Mouse (Mus musculus): ENCODE data around the gene Pram1. TPM values are rescaled to one million over a fixed set of nuclear protein-coding genes. Genes with fewer than 3 reads are reported as not detected.
"Not testable (repeated sequence)": the region's sequence is repeated elsewhere in the genome, so short reads cannot be mapped to it uniquely, and the experiment has no call there.

Pram1 gene
- polyA plus RNA-seq, 1 experiment = 3.1 TPM

GRCm38 (mm10) chr17:33610548-33610947 lies 27.3 kb upstream of the Pram1 start:
- H3K4me1 ChIP-seq (ENCODE audit: control insufficient read depth, insufficient read depth, insufficient read length) = no peaks in the 10 kb centered on the region
- H3K4me3 ChIP-seq (ENCODE audit: extremely low read depth, insufficient read depth, insufficient read length) = no peak overlapping the region
- no peak overlapping the region for H3K27ac ChIP-seq (ENCODE audit: insufficient read depth, low read length)
- H3K27me3 ChIP-seq (ENCODE audit: control insufficient read depth, insufficient read depth, low read length) = no peaks in the 10 kb centered on the region
- no peak for DNase-seq (ENCODE audit: low read depth in 1 of 2, low spot score in 2 of 2)
- TF ChIP-seq CTCF (IDR thresholded peaks at IDR 0.05; ENCODE audit: extremely low read depth, insufficient read depth, insufficient read length, insufficient replicate concordance) (no peak), POLR2A (IDR thresholded peaks at IDR 0.05; ENCODE audit: low read depth, low read length) (no peak)
- H3K36me3 ChIP-seq (ENCODE audit: control insufficient read depth, insufficient read depth, low read length) = no peaks in the 10 kb centered on the region
- 80% methylated on average over 7 of the region's 7 CpGs for WGBS

GRCm38 (mm10) chr17:33613726-33614125 lies 24.1 kb upstream of the Pram1 start:
- H3K27me3 ChIP-seq (ENCODE audit: control insufficient read depth, insufficient read depth, low read length); H3K4me3 ChIP-seq (ENCODE audit: extremely low read depth, insufficient read depth, insufficient read length); DNase-seq (ENCODE audit: low read depth in 1 of 2, low spot score in 2 of 2); H3K27ac ChIP-seq (ENCODE audit: insufficient read depth, low read length); H3K36me3 ChIP-seq (ENCODE audit: control insufficient read depth, insufficient read depth, low read length); H3K4me1 ChIP-seq (ENCODE audit: control insufficient read depth, insufficient read depth, insufficient read length): not testable (repeated sequence)
- 87% methylated on average over 5 of the region's 5 CpGs for WGBS

- DNase-seq (ENCODE audit: low read depth in 1 of 2, low spot score in 2 of 2) = no peak
- Histone ChIP-seq H3K27ac (ENCODE audit: insufficient read depth, low read length) (no peak overlapping the region), H3K36me3 (ENCODE audit: control insufficient read depth, insufficient read depth, low read length) (peaks cover 10% of the 10 kb centered on the region), H3K4me3 (ENCODE audit: extremely low read depth, insufficient read depth, insufficient read length) (no peak overlapping the region), H3K4me1 (ENCODE audit: control insufficient read depth, insufficient read depth, insufficient read length) (peaks cover 6% of the 10 kb centered on the region; the same call in 1 of the 2 replicates), H3K27me3 (ENCODE audit: control insufficient read depth, insufficient read depth, low read length) (no peaks in the 10 kb centered on the region)
- 82% methylated on average over 3 of the region's 3 CpGs for WGBS
- no peak for TF ChIP-seq CTCF (IDR thresholded peaks at IDR 0.05; ENCODE audit: extremely low read depth, insufficient read depth, insufficient read length, insufficient replicate concordance)
- TF ChIP-seq POLR2A (IDR thresholded peaks at IDR 0.05; ENCODE audit: low read depth, low read length) = no peak
These were observed 10.6 kb upstream of the Pram1 start for GRCm38 (mm10) chr17:33627281-33627680.

DNA sequence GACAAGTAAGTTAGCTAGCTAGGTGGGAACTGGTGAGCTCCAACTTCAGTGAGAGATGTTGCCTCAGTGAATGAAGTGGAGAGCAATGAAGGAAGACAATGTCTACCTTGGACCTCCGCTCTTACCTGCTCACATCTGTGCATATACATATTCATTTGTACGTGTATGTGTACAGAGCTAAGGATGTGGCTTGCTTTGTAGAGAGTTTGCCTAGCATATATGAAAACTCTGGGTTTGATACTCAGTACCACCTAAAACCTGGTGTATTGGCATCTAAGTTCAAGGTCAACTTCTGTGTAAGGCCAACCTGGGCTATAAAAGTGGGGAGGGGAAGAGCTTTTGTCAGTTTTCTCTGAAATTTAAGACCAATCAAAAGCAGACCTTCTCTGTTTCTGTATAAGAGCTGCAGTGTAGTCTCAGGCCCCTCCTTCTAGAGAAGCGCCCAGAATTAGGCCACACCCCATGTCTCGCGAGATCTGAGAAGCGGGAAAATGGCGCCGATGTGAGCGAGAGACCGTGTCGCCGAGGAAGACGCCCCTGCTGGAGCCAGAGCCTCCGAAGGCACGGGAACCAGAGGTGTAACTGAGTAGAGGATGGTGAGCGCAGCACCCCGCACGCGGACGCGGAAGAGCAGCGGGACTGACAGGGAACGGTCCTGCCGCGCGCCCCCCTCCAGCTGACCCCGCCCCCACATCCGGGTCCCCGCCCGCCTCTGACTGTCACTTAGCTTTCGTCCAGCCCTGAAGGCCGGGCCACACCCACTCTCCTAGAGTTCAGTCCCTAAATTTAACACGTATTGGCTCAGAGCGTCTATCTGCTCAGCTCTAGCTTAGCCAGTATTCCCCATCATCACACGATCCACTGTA lies 9.0 kb upstream of the Pram1 start, which contains the start of gene Zfp414:
Zfp414 (plus strand) TSS at position 470 of the 866 bp plus-strand sequence.
- H3K27ac ChIP-seq (ENCODE audit: insufficient read depth, low read length) = peak within 1 kb of the TSS; percentile 100
- peak within 1 kb of the TSS; percentile 100 for H3K4me3 ChIP-seq (ENCODE audit: extremely low read depth, insufficient read depth, insufficient read length)
- 3% methylated on average over 34 of the region's 35 CpGs for WGBS
- no peaks in the 10 kb centered on the region for H3K27me3 ChIP-seq (ENCODE audit: control insufficient read depth, insufficient read depth, low read length)
- peaks cover 10% of the 10 kb centered on the region for H3K36me3 ChIP-seq (ENCODE audit: control insufficient read depth, insufficient read depth, low read length)
- TF ChIP-seq CTCF (IDR thresholded peaks at IDR 0.05; ENCODE audit: extremely low read depth, insufficient read depth, insufficient read length, insufficient replicate concordance) = no peak
- peak; percentile 45 for TF ChIP-seq POLR2A (IDR thresholded peaks at IDR 0.05; ENCODE audit: low read depth, low read length)
- DNase-seq (ENCODE audit: low read depth in 1 of 2, low spot score in 2 of 2) = peak; percentile 89 to 93
- H3K4me1 ChIP-seq (ENCODE audit: control insufficient read depth, insufficient read depth, insufficient read length) = peaks cover 6% of the 10 kb centered on the region; the same call in 1 of the 2 replicates

DNA sequence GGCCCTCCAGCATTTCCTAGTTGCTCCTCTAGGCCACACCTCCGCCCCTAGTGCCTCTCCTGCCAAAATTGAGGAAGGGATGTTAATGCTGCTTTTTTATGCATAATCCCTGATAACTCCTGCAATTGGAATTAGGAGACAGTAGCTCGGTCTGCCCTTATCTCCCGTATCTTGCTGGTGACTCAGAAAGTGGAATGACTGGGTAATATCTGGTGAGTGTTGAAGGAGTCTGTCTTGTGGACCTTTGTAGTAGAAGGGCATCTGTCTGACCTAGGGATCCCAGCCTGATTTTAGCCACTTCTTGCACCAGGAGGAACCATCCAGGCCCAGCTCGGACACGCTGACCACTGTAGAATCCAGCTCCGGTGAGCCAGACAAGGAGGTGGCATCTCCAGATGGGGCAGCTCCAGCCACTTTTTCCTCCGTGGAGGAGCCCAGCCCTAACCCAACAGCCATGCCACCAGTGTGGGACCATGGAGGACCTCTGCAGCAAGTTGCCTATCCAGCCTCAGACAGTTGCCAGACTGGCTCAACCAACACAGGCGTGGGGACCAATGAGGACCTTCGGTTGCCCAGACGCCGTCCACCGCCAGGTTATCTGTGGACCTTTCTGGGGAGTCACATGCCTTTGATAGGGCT lies 8.2 kb upstream of the Pram1 start:
- WGBS = 68% methylated on average over 12 of the region's 12 CpGs
- H3K27me3 ChIP-seq (ENCODE audit: control insufficient read depth, insufficient read depth, low read length) = no peaks in the 10 kb centered on the region
- H3K4me3 ChIP-seq (ENCODE audit: extremely low read depth, insufficient read depth, insufficient read length) = peak overlapping the region; percentile 100
- DNase-seq (ENCODE audit: low read depth in 1 of 2, low spot score in 2 of 2) = no peak
- peak overlapping the region; percentile 100 for H3K27ac ChIP-seq (ENCODE audit: insufficient read depth, low read length)
- peaks cover 6% of the 10 kb centered on the region; the same call in 1 of the 2 replicates for H3K4me1 ChIP-seq (ENCODE audit: control insufficient read depth, insufficient read depth, insufficient read length)
- H3K36me3 ChIP-seq (ENCODE audit: control insufficient read depth, insufficient read depth, low read length) = peaks cover 10% of the 10 kb centered on the region
- TF ChIP-seq POLR2A (IDR thresholded peaks at IDR 0.05; ENCODE audit: low read depth, low read length) (no peak), CTCF (IDR thresholded peaks at IDR 0.05; ENCODE audit: extremely low read depth, insufficient read depth, insufficient read length, insufficient replicate concordance) (no peak)

GRCm38 (mm10) chr17:33630171-33630895 lies 7.5 kb upstream of the Pram1 start:
- WGBS = 96% methylated on average over 13 of the region's 13 CpGs
- no peak for TF ChIP-seq CTCF (IDR thresholded peaks at IDR 0.05; ENCODE audit: extremely low read depth, insufficient read depth, insufficient read length, insufficient replicate concordance)
- no peak for TF ChIP-seq POLR2A (IDR thresholded peaks at IDR 0.05; ENCODE audit: low read depth, low read length)
- Histone ChIP-seq H3K27me3 (ENCODE audit: control insufficient read depth, insufficient read depth, low read length) (no peaks in the 10 kb centered on the region), H3K27ac (ENCODE audit: insufficient read depth, low read length) (no peak overlapping the region), H3K4me1 (ENCODE audit: control insufficient read depth, insufficient read depth, insufficient read length) (peaks cover 6% of the 10 kb centered on the region; the same call in 1 of the 2 replicates), H3K36me3 (ENCODE audit: control insufficient read depth, insufficient read depth, low read length) (peaks cover 10% of the 10 kb centered on the region), H3K4me3 (ENCODE audit: extremely low read depth, insufficient read depth, insufficient read length) (no peak overlapping the region)
- no peak for DNase-seq (ENCODE audit: low read depth in 1 of 2, low spot score in 2 of 2)
